Mouse (Mus musculus): ENCODE measurements at regions not wholly inside any gene's neighbourhood (a gene's known extent, or its start where the extent isn't known, plus 50 kb on each side); places are given as distances from the start of the nearest gene placed in this dataset.
"Not testable (repeated sequence)": the region's sequence is repeated elsewhere in the genome, so short reads cannot be mapped to it uniquely, and the experiment has no call there.

DNA sequence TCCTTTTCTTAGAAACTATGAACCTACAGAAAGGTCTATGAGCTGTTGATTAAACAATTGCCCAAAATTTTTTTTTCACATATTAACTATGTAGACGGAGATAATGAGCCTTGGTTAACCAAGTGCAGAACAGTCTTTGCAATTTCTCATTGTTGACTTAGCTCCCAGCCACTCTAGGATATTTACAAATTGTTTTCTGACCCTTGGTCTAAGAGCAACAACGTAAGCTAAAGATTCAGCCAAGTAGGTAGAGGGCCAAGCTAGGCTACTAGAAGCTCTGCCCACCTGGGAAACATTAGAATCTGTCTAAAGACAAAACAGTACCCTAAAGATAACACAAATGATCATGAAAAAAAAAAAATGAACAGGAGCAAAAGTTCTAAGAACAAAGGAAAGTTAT lies 67.5 kb upstream of the Map9 start:
- Histone ChIP-seq H3K9me3 (no peaks in the 10 kb centered on the region), H3K36me3 (no peaks in the 10 kb centered on the region), H3K4me1 (no peaks in the 10 kb centered on the region), H3K4me2 (no peak overlapping the region), H3K9ac (no peak overlapping the region), H3K27ac (replicated peaks) (no peak overlapping the region), H3K27me3 (replicated peaks) (no peaks in the 10 kb centered on the region), H3K4me3 (no peak overlapping the region)
- no peak for ATAC-seq (ENCODE audit: extremely low read depth, insufficient number of reproducible peaks, low FRiP score, low TSS enrichment)
- WGBS: 81% methylated on average over 2 of the region's 2 CpGs

DNA sequence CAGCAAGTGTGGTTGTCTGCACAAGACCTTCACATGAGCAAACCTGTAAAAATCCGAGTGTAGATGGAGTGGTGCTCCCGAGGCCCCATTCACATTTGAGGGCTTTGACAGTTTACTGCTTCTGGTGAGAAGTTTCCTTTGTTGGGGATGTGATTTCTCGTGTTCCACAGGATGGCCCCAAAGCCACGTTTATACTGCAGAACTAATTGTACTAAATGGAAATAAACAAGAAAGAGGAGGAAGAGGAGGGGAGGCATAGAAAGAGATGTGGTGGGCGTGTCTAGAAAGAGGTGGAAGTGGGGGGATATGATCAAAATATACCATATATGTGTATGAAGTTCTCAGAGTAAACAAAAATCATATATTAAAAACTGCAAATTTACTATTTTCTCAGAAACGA lies 68.8 kb upstream of the Map9 start:
- Histone ChIP-seq H3K4me2 (no peak overlapping the region), H3K36me3 (no peaks in the 10 kb centered on the region), H3K9me3 (no peaks in the 10 kb centered on the region), H3K9ac (no peak overlapping the region), H3K4me3 (no peak overlapping the region), H3K4me1 (no peaks in the 10 kb centered on the region), H3K27ac (replicated peaks) (no peak overlapping the region), H3K27me3 (replicated peaks) (no peaks in the 10 kb centered on the region)
- no peak for ATAC-seq (ENCODE audit: extremely low read depth, insufficient number of reproducible peaks, low FRiP score, low TSS enrichment)
- WGBS: 68% methylated on average over 6 of the region's 6 CpGs

DNA sequence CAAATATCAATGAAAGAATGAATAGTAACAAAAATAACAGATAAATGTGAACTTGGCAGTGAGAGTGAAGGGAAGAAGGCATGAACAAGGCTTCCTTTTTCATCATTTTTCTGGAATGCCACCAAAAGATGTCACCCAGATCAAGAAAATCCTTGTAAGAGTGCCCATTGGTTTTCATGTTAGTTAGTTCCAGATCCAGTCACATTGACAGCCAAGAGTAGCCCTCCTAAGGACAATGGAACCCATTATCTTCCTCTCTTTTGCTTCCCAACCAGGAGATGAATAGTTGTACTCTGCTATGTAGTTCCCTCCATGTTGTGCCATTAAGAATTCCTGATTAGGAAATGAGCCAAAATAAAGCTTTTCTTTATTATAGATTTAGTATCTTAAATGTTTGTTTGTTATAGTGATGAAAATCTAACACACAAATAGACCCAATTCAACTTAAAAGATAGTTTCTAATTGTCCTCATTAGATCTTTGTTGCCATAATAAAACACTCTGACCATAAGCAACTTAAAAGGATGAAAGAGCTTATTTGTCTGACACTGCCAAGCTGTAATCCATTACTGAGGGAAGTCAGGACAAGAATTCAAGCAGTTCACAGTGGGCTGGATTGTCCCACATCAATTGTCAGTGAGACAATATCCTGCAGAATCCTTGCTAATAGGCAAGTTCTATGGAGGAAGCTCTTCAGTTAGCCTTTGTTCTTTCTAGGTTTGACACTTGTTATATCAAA lies 80.7 kb upstream of the Map9 start:
- H3K4me2 ChIP-seq: no peak overlapping the region
- H3K9me3 ChIP-seq: no peaks in the 10 kb centered on the region
- H3K4me3 ChIP-seq: no peak overlapping the region
- H3K27ac ChIP-seq (replicated peaks): no peak overlapping the region
- H3K4me1 ChIP-seq: peaks cover 31% of the 10 kb centered on the region
- no peak for ATAC-seq (ENCODE audit: extremely low read depth, insufficient number of reproducible peaks, low FRiP score, low TSS enrichment)
- H3K27me3 ChIP-seq (replicated peaks): no peaks in the 10 kb centered on the region
- H3K9ac ChIP-seq: no peak overlapping the region
- no peaks in the 10 kb centered on the region for H3K36me3 ChIP-seq

DNA sequence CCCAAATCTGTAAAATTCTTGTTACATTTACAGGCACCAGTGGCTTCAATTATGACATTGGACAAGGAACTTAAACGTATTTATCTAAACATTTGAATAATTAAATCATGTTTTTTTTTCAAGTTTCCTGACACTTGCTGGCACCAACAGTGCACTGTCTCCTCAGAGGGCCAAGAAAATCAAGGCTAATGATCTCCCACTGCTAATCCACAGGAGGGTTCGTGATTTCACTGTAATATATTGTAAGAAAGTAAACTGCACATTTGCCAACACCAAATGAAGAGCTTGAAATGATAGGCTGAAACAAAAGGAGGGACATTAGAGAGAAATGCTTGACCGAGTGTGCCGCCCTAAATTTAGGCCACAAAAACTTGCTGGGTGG lies 82.0 kb upstream of the Map9 start:
- peaks cover 31% of the 10 kb centered on the region for H3K4me1 ChIP-seq
- H3K9me3 ChIP-seq: no peaks in the 10 kb centered on the region
- WGBS: 66% methylated on average over 4 of the region's 4 CpGs
- H3K27ac ChIP-seq (replicated peaks): peak overlapping the region; percentile 69
- no peak overlapping the region for H3K4me3 ChIP-seq
- no peak for ATAC-seq (ENCODE audit: extremely low read depth, insufficient number of reproducible peaks, low FRiP score, low TSS enrichment)
- H3K9ac ChIP-seq: no peak overlapping the region
- H3K36me3 ChIP-seq: no peaks in the 10 kb centered on the region
- no peaks in the 10 kb centered on the region for H3K27me3 ChIP-seq (replicated peaks)
- H3K4me2 ChIP-seq: no peak overlapping the region

DNA sequence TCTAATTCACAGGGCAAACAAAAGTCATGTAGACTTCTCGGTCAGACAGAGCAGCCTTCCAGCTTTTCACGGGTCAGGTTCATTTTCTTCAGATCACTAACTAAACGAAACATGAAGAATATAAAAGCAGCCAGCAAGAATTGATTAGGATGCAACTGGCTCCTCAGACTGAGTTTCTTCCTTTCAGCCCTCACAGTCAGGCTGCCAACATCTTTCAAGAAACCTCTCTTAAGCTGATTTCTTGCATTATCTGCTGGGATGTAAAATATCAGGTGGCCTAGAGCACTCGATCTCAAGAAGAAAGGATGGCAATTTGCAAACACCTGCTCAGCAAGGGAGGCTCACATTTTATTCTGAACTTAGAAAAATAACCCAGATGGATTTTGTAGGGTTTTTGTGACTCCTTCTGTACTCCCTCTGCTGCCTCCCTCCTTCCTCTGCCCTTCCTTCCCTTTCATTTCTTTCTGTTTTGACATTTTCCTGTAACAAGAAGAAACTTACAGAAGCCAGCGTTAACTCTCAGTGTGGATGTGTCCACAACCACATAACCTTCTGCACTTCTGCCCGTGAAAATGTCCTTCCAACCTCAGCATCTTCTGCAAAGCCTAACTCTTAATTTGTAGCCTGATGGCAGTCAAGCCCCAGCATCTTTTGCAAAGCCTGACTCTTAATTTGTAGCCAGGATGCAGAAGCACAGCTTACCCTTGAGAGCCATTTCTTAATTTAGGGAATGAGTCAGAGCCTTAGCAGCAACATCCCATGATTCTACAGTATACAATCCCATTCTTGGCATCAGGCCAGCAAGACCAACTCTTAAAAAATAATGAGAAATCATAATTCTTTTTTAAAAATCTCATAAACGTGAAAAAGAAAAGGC lies 82.7 kb upstream of the Map9 start:
- H3K27ac ChIP-seq (replicated peaks): peak overlapping the region; percentile 89
- 28% methylated on average over 7 of the region's 7 CpGs for WGBS
- H3K9ac ChIP-seq: no peak overlapping the region
- no peaks in the 10 kb centered on the region for H3K9me3 ChIP-seq
- H3K4me2 ChIP-seq: peak overlapping the region; percentile 44
- ATAC-seq (ENCODE audit: extremely low read depth, insufficient number of reproducible peaks, low FRiP score, low TSS enrichment): peak; percentile 66; the same call in 1 of the 2 replicates
- no peaks in the 10 kb centered on the region for H3K27me3 ChIP-seq (replicated peaks)
- H3K36me3 ChIP-seq: no peaks in the 10 kb centered on the region
- H3K4me1 ChIP-seq: peaks cover 31% of the 10 kb centered on the region
- H3K4me3 ChIP-seq: no peak overlapping the region

DNA sequence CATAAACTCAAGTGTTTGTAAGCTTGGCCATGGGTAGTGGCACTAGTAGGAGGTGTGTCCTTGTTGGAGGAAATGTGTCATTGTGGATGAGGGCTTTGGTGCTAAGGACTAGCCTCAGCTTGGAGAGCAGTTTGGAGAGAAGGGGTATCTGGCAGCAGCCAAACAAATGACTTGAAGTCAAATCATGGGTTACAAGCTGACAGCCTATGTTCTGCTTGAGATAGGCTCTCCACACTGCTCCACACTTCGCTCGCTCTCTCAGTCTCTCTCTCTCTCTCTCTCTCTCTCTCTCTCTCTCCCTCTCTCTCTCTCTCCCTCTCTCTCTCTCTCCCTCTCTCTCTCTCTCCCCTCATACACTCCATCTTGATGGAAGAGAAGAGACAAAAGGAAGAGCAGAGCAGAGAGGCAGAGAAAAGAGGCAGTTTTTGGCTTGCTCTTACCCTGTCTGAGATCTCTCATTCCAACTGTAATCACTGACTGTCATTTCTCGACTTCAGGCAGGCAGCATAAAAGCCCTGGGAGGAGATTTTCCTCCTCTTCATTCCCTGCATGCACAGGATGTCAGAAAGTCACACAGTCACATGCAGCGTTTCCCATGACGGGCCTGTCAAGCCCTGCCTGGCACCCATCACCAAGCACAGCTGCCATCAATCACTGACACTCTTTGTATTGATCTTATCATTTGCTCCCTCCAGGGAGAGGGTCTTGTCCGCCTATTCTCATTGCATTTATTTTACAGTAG lies 83.5 kb upstream of the Map9 start:
- Histone ChIP-seq H3K27ac (replicated peaks) (peak overlapping the region; percentile 89), H3K4me1 (peaks cover 31% of the 10 kb centered on the region), H3K9me3 (no peaks in the 10 kb centered on the region), H3K36me3 (no peaks in the 10 kb centered on the region), H3K9ac (peak overlapping the region; percentile 62), H3K4me2 (peak overlapping the region; percentile 44), H3K4me3 (no peak overlapping the region), H3K27me3 (replicated peaks) (no peaks in the 10 kb centered on the region)
- 15% methylated on average over 6 of the region's 6 CpGs for WGBS
- ATAC-seq (ENCODE audit: extremely low read depth, insufficient number of reproducible peaks, low FRiP score, low TSS enrichment): no peak

DNA sequence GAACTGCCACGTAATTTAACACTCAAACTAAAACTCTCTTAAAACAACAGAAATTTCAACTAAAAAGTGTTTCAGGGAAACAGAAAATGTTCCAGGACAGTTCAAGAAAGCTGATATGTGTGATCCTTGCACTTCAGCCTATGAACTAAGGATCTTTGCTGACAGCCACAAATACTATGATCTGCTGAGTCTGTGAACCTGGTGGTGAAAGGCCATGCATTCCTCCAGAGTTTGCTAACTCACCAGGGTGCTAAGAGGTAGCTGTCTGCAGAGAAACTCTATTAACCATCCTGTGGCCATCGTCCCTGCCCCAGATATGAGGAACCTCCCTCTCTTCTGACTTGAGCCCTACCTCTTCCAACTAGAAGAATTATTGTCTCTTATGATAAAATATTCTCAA lies 84.3 kb upstream of the Map9 start:
- WGBS: 53% methylated on average over 2 of the region's 2 CpGs
- peaks cover 31% of the 10 kb centered on the region for H3K4me1 ChIP-seq
- ATAC-seq (ENCODE audit: extremely low read depth, insufficient number of reproducible peaks, low FRiP score, low TSS enrichment); H3K9me3 ChIP-seq; H3K27me3 ChIP-seq (replicated peaks); H3K9ac ChIP-seq; H3K4me2 ChIP-seq; H3K36me3 ChIP-seq; H3K4me3 ChIP-seq: not testable (repeated sequence)
- peak overlapping the region; percentile 89 for H3K27ac ChIP-seq (replicated peaks)

DNA sequence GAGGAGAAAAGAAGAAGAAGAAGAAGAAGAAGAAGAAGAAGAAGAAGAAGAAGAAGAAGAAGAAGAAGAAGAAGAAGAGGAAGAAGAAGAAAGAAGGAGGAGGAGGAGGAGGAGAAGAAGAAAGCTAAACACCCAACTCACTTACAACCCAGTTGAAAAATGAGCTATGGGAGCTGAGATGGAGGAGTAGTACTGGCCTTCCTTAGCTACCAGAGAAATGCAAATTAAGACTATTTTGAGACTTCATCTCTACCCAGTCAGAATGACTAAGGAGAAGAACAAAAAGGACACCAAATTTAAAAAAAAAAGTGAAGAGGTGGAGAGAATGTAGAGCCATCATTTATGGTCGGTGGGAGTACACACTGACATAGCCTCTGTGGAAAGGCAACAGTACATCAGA lies 85.9 kb upstream of the Map9 start:
- H3K4me2 ChIP-seq: no peak overlapping the region
- peaks cover 31% of the 10 kb centered on the region for H3K4me1 ChIP-seq
- H3K9ac ChIP-seq: no peak overlapping the region
- no peak overlapping the region for H3K27ac ChIP-seq (replicated peaks)
- no peak for ATAC-seq (ENCODE audit: extremely low read depth, insufficient number of reproducible peaks, low FRiP score, low TSS enrichment)
- no peak overlapping the region for H3K4me3 ChIP-seq
- peaks cover 5% of the 10 kb centered on the region; the same call in 1 of the 2 replicates for H3K9me3 ChIP-seq
- 65% methylated on average over 1 of the region's 1 CpGs for WGBS
- no peaks in the 10 kb centered on the region for H3K36me3 ChIP-seq
- no peaks in the 10 kb centered on the region for H3K27me3 ChIP-seq (replicated peaks)

DNA sequence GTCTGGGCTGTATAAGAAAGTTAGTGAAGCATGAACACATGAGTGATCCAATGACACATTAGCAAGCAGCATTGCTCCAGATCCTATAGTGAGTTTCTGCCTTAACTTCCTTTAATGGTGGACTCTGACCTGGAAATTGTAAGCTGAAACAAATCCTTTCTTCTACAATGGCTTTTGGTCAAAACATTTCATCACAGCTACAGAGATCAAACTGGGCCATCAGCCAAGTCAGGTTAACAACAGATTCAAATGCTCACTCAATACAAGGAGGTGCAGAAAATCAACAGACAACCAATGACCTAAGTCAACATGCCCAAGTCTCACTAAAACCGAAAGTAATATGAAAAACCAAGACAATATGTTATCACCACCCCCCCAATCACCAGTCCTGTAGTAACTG lies 91.9 kb upstream of the Map9 start:
- no peak for ATAC-seq (ENCODE audit: extremely low read depth, insufficient number of reproducible peaks, low FRiP score, low TSS enrichment)
- 73% methylated on average over 1 of the region's 1 CpGs for WGBS
- Histone ChIP-seq H3K4me3 (no peak overlapping the region), H3K4me1 (peaks cover 10% of the 10 kb centered on the region), H3K9me3 (peaks cover 5% of the 10 kb centered on the region; the same call in 1 of the 2 replicates), H3K36me3 (no peaks in the 10 kb centered on the region), H3K27ac (replicated peaks) (no peak overlapping the region), H3K9ac (no peak overlapping the region), H3K27me3 (replicated peaks) (no peaks in the 10 kb centered on the region), H3K4me2 (no peak overlapping the region)

DNA sequence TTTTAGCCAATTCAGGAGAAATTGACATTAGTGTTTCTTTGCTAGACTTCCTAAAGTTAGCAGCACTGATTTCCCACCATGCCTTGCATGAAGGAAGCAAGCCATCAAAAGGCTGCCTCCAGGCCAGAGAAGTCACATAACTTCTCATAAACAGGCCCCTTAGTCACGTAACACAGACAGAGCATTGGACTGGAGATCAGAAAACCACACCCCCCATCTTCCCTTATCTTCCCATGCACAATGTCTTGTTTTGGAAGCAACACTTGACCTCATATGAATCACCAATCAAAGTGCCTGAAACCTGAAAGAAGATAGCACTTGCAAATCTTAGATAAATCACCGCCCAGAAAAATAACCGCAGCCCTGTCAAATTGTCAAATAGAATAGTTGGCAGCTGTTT lies 95.9 kb upstream of the Map9 start:
- 25% methylated on average over 3 of the region's 3 CpGs for WGBS
- H3K4me3 ChIP-seq: no peak overlapping the region
- peaks cover 10% of the 10 kb centered on the region for H3K4me1 ChIP-seq
- H3K4me2 ChIP-seq: no peak overlapping the region
- ATAC-seq (ENCODE audit: extremely low read depth, insufficient number of reproducible peaks, low FRiP score, low TSS enrichment): no peak
- no peaks in the 10 kb centered on the region for H3K36me3 ChIP-seq
- H3K27ac ChIP-seq (replicated peaks): no peak overlapping the region
- no peaks in the 10 kb centered on the region for H3K9me3 ChIP-seq
- no peak overlapping the region for H3K9ac ChIP-seq
- H3K27me3 ChIP-seq (replicated peaks): no peaks in the 10 kb centered on the region

DNA sequence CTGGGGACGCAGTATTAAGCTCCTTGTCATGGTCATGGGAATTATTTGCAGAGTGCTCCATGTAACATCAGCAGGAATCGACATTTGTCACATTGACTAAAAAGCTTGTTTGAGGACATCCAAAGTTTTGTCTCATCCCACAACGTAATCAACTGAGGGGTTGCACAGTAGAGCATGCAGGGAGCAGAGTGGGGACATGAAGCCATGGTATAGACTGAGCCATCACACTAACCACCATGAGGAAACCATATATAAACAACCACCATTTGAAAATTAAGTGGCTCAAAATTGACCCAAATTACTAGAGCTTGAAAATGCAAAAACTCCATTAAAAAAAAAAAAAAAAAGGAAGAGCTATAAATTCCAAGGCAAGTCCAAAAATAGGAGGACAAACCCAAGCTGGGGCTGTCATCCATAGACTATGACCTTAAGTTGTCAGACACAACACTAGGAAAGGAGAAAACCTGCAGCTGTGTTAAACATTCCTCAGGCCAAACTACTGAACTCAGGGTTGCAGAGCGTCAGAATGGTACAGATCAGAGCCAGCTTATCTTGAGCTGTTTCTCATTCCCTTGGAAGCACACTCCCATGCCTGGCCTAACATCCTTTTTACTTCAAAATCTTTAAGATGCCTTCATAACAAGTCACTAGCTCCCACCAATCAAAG lies 97.7 kb upstream of the Map9 start:
- Histone ChIP-seq H3K27ac (replicated peaks) (0 out of 2 replicates have a peak overlapping the region, but pooled peaks have one; percentile 5), H3K27me3 (replicated peaks) (no peaks in the 10 kb centered on the region), H3K4me1 (peaks cover 10% of the 10 kb centered on the region), H3K4me2 (no peak overlapping the region), H3K4me3 (no peak overlapping the region), H3K9me3 (no peaks in the 10 kb centered on the region), H3K36me3 (no peaks in the 10 kb centered on the region), H3K9ac (no peak overlapping the region)
- 62% methylated on average over 4 of the region's 4 CpGs for WGBS
- ATAC-seq (ENCODE audit: extremely low read depth, insufficient number of reproducible peaks, low FRiP score, low TSS enrichment): no peak
